Mouse (Mus musculus) stomach, postnatal 0 days (tissue): Measurements from ENCODE around the gene App. TPM values are rescaled to one million over a fixed set of nuclear protein-coding genes. Genes with fewer than 3 reads are reported as not detected.

Source experiments
- ATAC-seq: fragments of 200-750 bp; cut with Nextera tagmentation; 2 replicates; pipeline ENCODE4 v1.8.0; 2017; ENCODE audit not compliant: low FRiP score, low TSS enrichment
- DNase-seq: peaks from one replicate; pipeline ENCODE4 v3.0.0-alpha.2; 2016; ENCODE audit warnings: low spot score
- H3K27ac ChIP-seq: fragments of 300-500 bp; sonication (generic); replicated peaks from 2 replicates; pipeline ENCODE4 v1.5.1; 2014; ENCODE audit warnings: mild to moderate bottlenecking, control low read depth
- H3K27me3 ChIP-seq: fragments of 300-500 bp; sonication (generic); 2 replicates; pipeline ENCODE4 v1.6.1; 2014; ENCODE audit warnings: low read length; ENCODE audit not compliant: control insufficient read depth, insufficient read depth
- H3K36me3 ChIP-seq: fragments of 300-500 bp; sonication (generic); 2 replicates; pipeline ENCODE4 v1.6.1; 2014; ENCODE audit warnings: low read length, mixed read lengths; ENCODE audit not compliant: control insufficient read depth, insufficient read depth
- H3K4me1 ChIP-seq: fragments of 300-500 bp; sonication (generic); replicated peaks from 2 replicates; pipeline ENCODE4 v1.6.1; 2014; ENCODE audit warnings: antibody characterized with exemption; ENCODE audit not compliant: control insufficient read depth, insufficient read depth
- H3K4me2 ChIP-seq: fragments of 300-500 bp; sonication (generic); replicated peaks from 2 replicates; pipeline ENCODE4 v1.6.1; 2014; ENCODE audit warnings: low read depth, mild to moderate bottlenecking, control low read depth, moderate library complexity
- H3K4me3 ChIP-seq: fragments of 300-500 bp; sonication (generic); 2 replicates; pipeline ENCODE4 v1.5.1; 2014; ENCODE audit warnings: low read depth, low read length, control low read depth
- H3K9ac ChIP-seq: fragments of 300-500 bp; sonication (generic); 2 replicates; pipeline ENCODE4 v1.6.1; 2014; ENCODE audit warnings: mild to moderate bottlenecking, low read length, control low read depth, mixed read lengths
- H3K9me3 ChIP-seq: fragments of 300-500 bp; sonication (generic); 2 replicates; pipeline ENCODE4 v1.6.1; 2016; ENCODE audit warnings: low read length; ENCODE audit not compliant: control insufficient read depth
- CTCF ChIP-seq: IDR thresholded peaks from 2 replicates; pipeline ENCODE4 v1.5.1; 2016; ENCODE audit warnings: antibody characterized with exemption, low read depth, mild to moderate bottlenecking, moderate library complexity
- EP300 ChIP-seq: optimal IDR thresholded peaks from 2 replicates; pipeline ENCODE3; 2016; ENCODE audit warnings: antibody characterized with exemption
- WGBS: fragments of 180-500 bp; shearing (Covaris S2); extraction: QIAGEN DNeasy Blood & Tissue Kit; methylation state at CpG from one replicate; pipeline ENCODE4 v1.1.7; 2014; 5-methylcytosine and 5-hydroxymethylcytosine counted together
- polyA plus RNA-seq: library from polyadenylated mRNA; unstranded; fragments of >200 nt; fragmentation: Nextera tagmentation; extraction: Ambion mirVana; gene quantifications from 2 replicates; pipeline ENCODE4 v1.2.1, GENCODE M21; 2015

Gene App
- polyA plus RNA-seq, 1 experiment from 2014 or later: 156 TPM

DNA sequence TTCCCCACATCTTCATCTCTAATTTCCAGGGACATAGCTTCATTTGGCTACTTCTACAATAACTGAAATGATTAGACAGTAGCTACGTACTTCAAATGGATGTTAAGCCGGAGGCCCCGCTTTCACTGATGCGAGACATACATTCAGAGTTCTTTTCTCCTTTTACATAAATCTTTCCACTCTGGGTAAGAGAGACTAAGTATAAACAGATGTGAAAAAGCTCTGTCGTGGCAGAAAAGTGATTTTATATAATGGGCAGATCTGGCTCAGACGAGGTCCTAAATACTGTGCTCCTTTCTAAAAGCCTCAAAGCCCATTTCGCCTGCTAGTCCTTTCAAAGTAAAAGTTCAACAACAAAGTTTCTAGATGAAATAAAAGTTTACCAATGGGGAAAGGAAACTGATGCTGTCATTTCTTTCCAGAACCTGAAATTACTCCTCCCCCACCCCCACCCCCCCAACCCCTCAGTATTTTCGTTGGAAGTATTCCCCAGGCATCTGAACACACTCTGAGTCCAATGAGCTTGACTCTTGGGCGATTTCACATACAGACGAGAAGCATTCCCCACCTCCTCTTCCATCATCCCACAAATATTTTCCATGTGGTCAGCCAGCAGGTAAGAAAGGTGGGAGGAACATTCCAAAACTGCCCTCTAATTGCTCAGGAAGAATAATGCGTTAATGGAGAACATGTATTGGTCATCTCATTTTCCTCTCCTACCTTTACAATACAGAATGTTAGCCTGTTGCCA, 15.6 kb downstream of the App start:
- no peak for TF ChIP-seq CTCF
- no peak for TF ChIP-seq EP300
- Histone ChIP-seq H3K4me2 (no peak overlapping the region), H3K9ac (no peak overlapping the region), H3K9me3 (no peaks in the 10 kb centered on the region), H3K27me3 (no peaks in the 10 kb centered on the region), H3K36me3 (no peaks in the 10 kb centered on the region), H3K27ac (no peak overlapping the region), H3K4me1 (no peaks in the 10 kb centered on the region), H3K4me3 (no peak overlapping the region)
- DNase-seq: no peak
- 50% methylated on average over 11 of the region's 11 CpGs for WGBS
- ATAC-seq: no peak

DNA sequence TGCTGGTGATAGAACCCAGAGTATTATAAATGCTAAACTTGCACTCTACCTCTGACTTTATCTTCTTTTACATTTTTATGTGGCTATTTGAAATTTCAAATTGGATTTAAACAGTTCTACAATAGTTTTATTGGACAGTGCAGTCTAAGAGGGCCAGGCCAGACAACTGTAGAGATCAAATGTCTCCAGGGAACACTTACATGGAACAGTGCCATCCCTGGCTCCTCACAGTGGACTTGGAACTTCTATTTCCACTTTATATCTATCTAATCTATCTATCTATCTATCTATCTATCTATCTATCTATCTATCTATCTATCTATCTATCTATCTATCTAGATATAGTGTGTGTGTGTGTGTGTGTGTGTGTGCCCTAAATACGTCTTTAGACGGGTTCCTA, 16.4 kb downstream of the App start:
- no peaks in the 10 kb centered on the region for H3K27me3 ChIP-seq
- H3K36me3 ChIP-seq: no peaks in the 10 kb centered on the region
- H3K27ac ChIP-seq: no peak overlapping the region

DNA sequence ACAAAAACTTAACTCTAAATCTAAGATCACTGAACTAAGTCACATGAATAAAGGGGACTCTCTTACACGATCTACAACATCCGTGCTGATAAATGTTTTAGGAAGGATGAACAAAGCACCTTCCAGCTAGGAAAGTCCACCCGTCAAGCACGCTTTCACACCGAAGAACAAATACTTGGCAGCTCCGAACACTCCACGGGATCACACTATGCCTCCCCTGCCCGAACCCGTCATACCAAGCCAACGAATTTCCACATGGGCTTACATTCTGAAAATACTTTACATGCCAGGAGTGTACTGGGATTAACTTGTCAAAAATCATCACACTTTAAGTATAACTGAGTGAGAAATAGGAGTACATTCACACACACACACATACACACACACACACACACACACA, 17.7 kb downstream of the App start:
- Histone ChIP-seq H3K27me3 (no peaks in the 10 kb centered on the region), H3K4me1 (peaks cover 2% of the 10 kb centered on the region), H3K9ac (no peak overlapping the region), H3K4me3 (no peak overlapping the region), H3K9me3 (no peaks in the 10 kb centered on the region), H3K4me2 (no peak overlapping the region), H3K27ac (no peak overlapping the region), H3K36me3 (no peaks in the 10 kb centered on the region)
- TF ChIP-seq CTCF: no peak
- TF ChIP-seq EP300: no peak
- WGBS: 47% methylated on average over 10 of the region's 10 CpGs
- no peak for DNase-seq
- peak; percentile 40; the same call in 1 of the 2 replicates for ATAC-seq

More for the DNA sequence above, 16.4 kb downstream of the App start:
- no peak overlapping the region for H3K9ac ChIP-seq
- DNase-seq (no peak), ATAC-seq (no peak)
- TF ChIP-seq EP300 (no peak), CTCF (no peak)
- no peaks in the 10 kb centered on the region for H3K4me1 ChIP-seq
- no peak overlapping the region for H3K4me2 ChIP-seq
- WGBS: 100% methylated on average over 2 of the region's 2 CpGs
- H3K9me3 ChIP-seq: no peaks in the 10 kb centered on the region
- no peak overlapping the region for H3K4me3 ChIP-seq

DNA sequence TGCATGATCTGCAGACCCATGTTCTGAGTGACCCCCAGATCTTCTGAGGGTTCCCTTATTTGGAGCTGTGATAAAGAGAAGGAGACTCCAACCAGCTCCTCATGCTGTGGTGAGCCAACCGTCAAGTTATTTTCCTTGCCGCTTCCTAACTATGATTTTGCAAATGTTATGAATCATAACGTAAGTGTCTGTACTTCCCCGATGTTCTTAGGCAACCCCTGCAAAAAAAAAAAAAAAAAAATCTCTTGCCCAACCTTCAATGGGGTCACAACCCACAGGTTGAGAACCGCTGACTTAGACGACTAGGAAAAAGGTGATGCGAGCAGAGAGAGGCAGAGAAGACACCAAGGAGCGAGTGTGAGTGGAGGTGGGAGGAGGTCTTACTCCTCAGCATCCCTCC, 21.1 kb downstream of the App start:
- no peak overlapping the region for H3K4me2 ChIP-seq
- TF ChIP-seq CTCF: no peak
- no peak for TF ChIP-seq EP300
- WGBS: 68% methylated on average over 8 of the region's 8 CpGs
- peaks cover 11% of the 10 kb centered on the region for H3K4me1 ChIP-seq
- no peaks in the 10 kb centered on the region for H3K27me3 ChIP-seq
- no peaks in the 10 kb centered on the region for H3K9me3 ChIP-seq
- ATAC-seq: no peak
- DNase-seq: no peak
- no peak overlapping the region for H3K4me3 ChIP-seq
- H3K36me3 ChIP-seq: no peaks in the 10 kb centered on the region
- H3K9ac ChIP-seq: no peak overlapping the region
- no peak overlapping the region for H3K27ac ChIP-seq

DNA sequence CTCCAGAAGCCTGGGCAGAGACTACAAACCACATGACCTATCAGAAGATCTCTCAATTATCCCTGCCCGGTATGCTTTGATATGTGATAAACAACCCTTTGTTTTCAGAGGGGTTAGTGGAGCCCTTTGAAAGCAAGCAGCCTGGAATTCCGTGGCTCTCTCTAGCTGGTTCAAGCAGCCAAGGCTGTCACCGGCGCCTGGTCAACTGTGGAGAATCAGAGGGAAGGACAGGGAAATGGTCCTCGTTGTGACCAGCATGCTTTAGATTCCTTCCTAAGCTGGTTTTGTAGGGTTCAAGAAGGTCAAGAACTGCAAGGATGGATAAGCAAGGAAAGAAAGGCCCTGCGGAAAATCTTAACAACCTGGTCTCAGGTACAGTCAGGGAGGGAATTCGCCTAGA, 21.9 kb downstream of the App start:
- WGBS: 48% methylated on average over 7 of the region's 7 CpGs
- no peaks in the 10 kb centered on the region for H3K36me3 ChIP-seq
- no peak for DNase-seq
- no peak overlapping the region for H3K4me2 ChIP-seq
- TF ChIP-seq EP300 (no peak), CTCF (no peak)
- no peaks in the 10 kb centered on the region for H3K27me3 ChIP-seq
- no peak for ATAC-seq
- H3K9me3 ChIP-seq: no peaks in the 10 kb centered on the region
- H3K4me3 ChIP-seq: no peak overlapping the region
- H3K4me1 ChIP-seq: peaks cover 11% of the 10 kb centered on the region
- no peak overlapping the region for H3K9ac ChIP-seq
- no peak overlapping the region for H3K27ac ChIP-seq

DNA sequence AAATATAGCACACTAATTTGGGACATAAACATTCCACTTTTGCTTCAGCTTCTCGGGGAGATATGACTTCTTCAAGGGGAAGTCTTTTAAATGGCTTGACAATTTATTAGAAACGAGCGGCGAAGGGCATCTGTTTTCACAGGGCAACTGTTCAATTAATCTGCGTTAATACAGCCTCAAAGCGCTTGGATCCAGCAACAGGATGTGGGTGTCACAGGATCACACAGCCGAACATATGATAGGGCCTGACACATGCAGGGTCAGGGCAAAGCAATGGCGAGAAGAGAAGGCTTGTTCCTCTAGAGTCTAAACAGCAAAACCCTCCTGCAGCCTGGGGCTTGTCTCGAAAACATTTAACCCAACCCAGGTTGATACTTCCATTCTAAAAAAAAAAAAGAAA, 22.7 kb downstream of the App start:
- H3K4me1 ChIP-seq: peaks cover 11% of the 10 kb centered on the region
- no peak overlapping the region for H3K4me3 ChIP-seq
- no peak overlapping the region for H3K4me2 ChIP-seq
- H3K36me3 ChIP-seq: no peaks in the 10 kb centered on the region
- ATAC-seq (no peak), DNase-seq (no peak)
- no peaks in the 10 kb centered on the region for H3K9me3 ChIP-seq
- TF ChIP-seq CTCF: no peak
- no peak for TF ChIP-seq EP300
- no peak overlapping the region for H3K27ac ChIP-seq
- 53% methylated on average over 9 of the region's 9 CpGs for WGBS
- no peak overlapping the region for H3K9ac ChIP-seq
- H3K27me3 ChIP-seq: no peaks in the 10 kb centered on the region
